Mouse (Mus musculus): ENCODE results near the gene Slc50a1. TPM values are rescaled to one million over a fixed set of nuclear protein-coding genes. Genes with fewer than 3 reads are reported as not detected.

Gene Slc50a1
- polyA plus RNA-seq, 1 experiment = 264 TPM

GRCm38 (mm10) chr3:89262417-89262816 lies 8.0 kb downstream of the Slc50a1 start:
- DNase-seq (ENCODE audit: low read depth) = no peak

DNA sequence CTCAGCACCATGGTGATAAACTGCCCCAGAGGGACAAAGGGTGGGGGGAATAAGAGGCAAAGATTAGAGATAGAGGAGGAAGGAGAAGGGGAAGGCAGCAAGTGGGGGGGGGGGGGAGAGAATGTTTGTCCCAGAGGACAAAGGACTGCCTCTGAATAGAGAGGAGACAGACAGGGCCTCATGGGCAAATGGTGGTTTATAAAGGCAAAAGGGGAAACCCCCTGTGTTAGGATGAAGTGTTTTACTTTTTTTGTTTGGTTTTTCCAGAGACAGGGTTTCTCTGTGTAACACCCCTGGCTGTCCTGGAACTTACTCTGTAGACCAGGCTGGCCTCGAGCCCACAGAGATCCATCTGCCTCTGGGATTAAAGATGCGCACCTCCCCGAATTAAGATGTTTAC lies 10.2 kb downstream of the Slc50a1 start:
- DNase-seq (ENCODE audit: low read depth) = no peak

DNA sequence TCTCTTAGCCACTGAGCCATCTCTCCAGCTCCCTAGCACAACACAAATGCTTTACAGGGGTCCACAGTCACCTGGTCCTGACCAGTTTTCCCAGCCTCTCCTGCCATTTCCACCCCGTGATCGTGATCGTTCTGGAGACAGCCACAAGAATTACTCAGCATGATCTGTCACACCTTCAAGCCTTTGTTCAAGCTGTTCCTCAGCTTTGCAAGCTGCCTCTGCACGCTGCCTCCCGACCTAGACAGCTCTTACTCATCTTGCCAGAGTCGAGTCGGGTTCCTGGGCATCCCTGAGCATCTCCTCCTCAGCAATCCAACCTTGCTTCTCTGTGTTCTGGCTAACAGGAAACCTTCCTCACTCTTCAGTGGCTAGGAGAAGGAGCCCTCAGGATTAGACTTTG lies 11.3 kb downstream of the Slc50a1 start, which contains the start of gene Dpm3:
Dpm3 (plus strand) TSS at position 283 of the 400 bp plus-strand sequence.
- no peak for DNase-seq (ENCODE audit: low read depth)

DNA sequence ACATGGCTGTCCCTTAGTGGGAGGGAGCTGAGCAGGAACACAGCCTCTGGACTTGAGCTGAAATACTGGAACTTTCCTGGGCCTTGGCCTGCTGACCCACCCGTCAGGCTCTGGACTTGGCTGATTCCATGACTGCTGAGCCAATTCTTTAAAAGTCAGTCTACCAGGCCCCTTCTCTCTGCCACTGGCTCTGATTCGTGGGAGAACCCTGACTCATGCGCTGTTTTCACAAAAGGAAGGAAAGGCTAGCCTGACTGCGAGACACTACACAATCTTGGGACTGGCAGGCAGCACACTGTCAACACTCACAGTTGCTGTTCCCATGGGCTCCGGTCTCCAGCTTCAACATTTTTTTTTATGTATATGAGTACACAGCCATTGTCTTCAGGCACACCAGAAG lies 14.2 kb downstream of the Slc50a1 start:
- no peak for DNase-seq (ENCODE audit: low read depth)

- DNase-seq (ENCODE audit: low read depth) = no peak
Observed at GRCm38 (mm10) chr3:89254994-89255393, 15.4 kb downstream of the Slc50a1 start.

- DNase-seq (ENCODE audit: low read depth) = no peak
Observed at GRCm38 (mm10) chr3:89251365-89251895, 18.9 kb downstream of the Slc50a1 start.

GRCm38 (mm10) chr3:89250435-89251040 lies 19.8 kb downstream of the Slc50a1 start:
- DNase-seq (ENCODE audit: low read depth) = no peak

DNA sequence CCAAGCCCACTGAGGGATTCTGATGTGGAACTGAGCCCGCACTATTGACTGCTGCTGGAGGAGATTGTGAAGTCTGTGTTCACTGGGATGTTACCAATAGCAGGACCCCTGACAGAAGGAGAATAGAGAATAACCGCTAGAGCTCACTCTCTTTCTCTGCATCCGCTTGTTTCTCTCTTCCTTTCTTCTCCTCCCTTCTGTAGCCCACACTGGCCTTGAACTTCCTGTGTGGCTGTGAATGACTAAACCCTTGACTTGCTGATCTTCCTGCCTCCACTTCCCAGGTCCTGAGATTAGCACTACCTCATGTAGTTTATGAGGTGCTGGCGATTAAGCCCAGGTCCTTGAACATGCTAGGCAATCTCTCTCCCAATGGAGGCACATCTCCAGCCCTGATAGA lies 22.9 kb downstream of the Slc50a1 start:
- no peak for DNase-seq (ENCODE audit: low read depth)

DNA sequence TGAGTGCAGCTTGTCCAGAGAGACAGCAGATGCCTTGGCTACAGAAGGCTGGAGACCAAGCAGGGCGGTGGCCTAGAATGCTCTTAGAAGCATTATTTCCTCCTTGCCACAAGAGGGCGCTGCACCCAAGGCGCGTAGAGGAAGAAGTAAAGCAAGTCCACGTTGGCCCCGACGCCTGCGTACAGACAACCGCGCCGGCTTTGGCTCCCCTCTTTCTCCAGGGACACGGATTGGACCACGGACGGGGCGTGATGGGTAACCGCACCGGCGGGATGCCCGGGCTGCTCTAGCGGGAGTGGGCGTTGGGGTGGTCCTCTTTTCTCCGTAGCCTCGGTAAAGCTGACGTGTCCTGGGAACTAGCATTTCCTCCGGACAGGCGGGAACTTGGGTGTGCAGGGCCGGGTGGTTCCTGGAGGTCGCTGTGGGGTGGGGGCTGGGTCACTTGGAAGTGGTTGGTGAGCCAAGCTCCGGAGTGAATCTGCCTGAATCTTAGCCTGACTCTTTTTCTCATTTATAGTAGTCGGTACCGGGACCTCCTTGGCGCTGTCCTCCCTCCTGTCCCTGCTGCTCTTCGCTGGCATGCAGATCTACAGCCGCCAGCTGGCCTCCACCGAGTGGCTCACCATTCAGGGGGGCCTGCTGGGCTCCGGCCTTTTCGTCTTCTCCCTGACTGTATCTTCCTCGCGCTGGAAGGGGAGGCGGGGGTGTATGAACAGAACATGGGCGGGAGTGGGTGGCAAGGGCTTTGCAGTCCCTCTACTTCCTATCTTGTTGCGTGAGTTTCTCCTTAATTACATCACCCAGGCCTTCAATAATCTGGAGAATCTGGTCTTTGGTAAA lies 23.9 kb downstream of the Slc50a1 start, which contains the start of gene Trim46:
Trim46 (minus strand) TSS at position 49 of the 840 bp plus-strand sequence.
- DNase-seq (ENCODE audit: low read depth) = no peak

GRCm38 (mm10) chr3:89245688-89246171 lies 24.6 kb downstream of the Slc50a1 start, which contains the start of gene Krtcap2:
Gene Krtcap2 (plus strand): TSS chr3:89245966.
- no peak for DNase-seq (ENCODE audit: low read depth)

DNA sequence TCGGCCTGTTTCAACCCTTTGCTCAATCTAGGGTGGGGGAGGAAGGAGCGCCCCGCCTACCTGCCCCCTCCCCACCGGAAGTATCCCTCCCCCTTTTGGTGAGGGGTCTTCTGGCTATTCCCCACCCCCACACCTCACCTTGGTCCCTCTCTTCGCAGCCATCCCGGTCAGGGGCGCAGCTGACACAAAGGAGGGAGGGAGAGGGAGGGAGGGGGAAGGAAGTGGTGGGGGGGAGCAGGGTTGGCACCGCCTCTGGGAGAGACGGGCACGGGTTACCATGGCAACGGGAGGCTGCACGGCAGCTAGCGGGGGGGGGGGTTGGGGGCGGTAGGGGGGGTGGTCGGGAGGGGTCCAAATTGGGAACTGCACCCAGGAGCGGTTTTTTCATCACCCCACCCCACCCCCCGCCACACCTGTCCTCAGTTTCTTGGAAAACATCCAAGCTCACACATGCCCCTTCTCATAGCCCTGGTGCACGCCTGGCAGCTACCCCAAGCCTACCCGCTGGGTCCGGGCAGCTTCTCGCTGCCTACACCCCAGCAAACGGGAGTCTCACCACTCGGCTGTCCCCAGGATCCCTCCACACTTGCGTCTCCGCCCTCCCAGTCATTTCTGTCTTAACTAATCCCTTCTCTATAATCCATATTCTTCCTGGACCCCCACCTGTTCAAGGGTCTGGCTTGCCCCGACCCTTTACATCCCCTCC lies 25.2 kb downstream of the Slc50a1 start:
- no peak for DNase-seq (ENCODE audit: low read depth)

- DNase-seq (ENCODE audit: low read depth) = no peak
Observed at GRCm38 (mm10) chr3:89244158-89244981, 26.0 kb downstream of the Slc50a1 start.

DNA sequence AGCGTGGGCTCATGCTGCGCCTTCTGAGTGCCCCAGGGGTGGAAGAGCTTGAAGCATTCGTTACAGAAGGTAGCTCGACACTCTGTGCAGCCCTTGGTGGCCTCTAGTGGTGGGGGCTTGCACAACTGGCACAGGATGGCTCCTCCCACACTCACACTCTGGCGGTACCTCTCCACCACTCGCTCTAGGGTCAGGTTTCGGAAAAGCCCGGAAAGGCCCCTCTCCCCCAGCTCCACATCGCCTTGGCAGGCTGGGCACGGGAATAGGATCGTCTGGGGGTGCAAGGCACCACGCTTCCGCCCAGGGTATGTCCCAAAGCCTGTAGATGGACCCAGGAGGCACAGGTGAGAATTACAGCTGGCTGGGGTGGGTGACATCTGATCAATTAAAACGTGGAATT lies 26.8 kb downstream of the Slc50a1 start:
- DNase-seq (ENCODE audit: low read depth) = no peak

DNA sequence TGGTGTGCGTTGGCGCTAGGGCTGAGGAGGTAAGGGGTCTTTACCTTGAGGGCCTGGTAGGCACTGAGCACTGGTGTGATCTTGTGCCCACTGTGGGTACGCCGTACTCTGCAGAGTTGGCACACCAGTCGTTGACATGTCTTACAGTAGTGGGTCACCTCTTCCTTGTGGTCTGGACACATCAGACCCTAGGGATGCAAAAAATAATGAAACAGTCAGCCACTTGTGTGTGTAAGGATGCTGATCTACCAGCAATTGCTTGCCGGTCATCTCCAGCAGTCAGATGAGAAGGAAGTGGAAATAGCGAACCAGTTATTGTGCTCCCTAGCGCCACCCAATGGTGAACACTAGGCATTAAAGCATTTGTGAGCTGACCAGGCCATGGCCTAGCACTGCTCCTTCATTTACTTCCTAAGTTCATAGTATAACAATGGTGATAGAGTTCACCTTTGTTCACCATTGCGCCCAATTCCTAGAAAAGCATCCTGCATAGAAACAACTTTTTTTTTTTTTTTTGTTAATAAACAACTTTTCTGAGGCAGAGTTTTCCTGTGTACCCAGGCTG lies 28.0 kb downstream of the Slc50a1 start:
- DNase-seq (ENCODE audit: low read depth) = no peak

- DNase-seq (ENCODE audit: low read depth) = no peak
Observed at GRCm38 (mm10) chr3:89238494-89238893, 31.9 kb downstream of the Slc50a1 start.

GRCm38 (mm10) chr3:89237682-89238081 lies 32.7 kb downstream of the Slc50a1 start:
- DNase-seq (ENCODE audit: low read depth) = no peak

DNA sequence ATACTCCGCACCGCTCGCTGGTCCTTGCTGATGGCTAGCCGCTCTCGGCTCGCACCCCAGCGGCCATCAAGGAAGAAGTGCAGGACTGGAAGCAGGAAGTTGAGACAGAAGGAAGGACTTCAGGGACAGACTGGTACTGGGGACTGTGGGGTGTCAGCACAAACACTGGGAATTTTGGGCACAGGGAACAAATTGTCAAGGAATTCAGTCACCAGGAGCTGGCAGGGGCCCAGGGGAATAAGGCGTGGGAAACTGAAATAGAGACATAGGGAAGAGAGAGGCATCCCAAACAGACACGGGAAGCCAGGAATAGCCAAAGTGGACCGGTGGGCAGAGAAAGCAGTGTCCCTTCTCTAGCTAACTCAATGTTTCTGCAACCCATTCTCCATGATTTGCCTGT lies 33.9 kb downstream of the Slc50a1 start:
- no peak for DNase-seq (ENCODE audit: low read depth)

DNA sequence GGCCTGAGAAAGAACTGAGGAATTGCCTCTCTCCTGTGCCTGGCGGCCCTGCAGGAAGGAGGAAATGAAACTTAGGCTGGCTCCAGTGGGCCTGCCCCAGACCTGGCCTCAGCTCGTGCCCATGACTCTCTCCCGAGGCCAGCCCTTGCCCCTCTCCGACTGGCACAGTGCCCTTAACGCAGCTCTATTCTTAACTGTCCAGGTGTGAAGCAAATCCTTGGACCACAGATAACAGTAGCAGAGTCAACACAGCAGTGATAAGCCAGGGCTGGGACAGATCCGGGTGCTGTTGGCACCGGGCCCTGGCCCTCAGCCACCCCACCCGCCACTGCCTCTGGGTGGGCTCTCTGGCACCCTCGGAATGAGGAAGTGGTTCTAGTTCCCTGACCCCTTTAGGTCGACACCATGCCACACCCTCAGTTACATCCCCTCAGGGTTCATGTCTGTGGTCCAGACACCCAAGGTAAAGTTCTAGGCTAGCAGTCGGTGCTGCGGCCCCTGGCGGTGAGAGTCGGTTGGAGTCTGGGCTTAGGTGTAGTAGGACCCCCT lies 36.7 kb downstream of the Slc50a1 start:
- DNase-seq (ENCODE audit: low read depth) = no peak

GRCm38 (mm10) chr3:89232614-89233013 lies 37.8 kb downstream of the Slc50a1 start:
- DNase-seq (ENCODE audit: low read depth) = no peak

GRCm38 (mm10) chr3:89231772-89232275 lies 38.5 kb downstream of the Slc50a1 start:
- no peak for DNase-seq (ENCODE audit: low read depth)

All from gonadal fat pad, adult 2 months (tissue).